Mouse (Mus musculus) mouse trophoblast stem cell (cell line): ENCODE results near the gene Ift46.

Source experiments
- in situ Hi-C, 2 experiments: fragments of 300-500 bp; cut with MseI, MboI; formaldehyde crosslinking; loops; 2 replicates in 1 of 2; 3 replicates in 1 of 2; pipeline ENCODE4 v1.15.1; 2025

Gene Ift46

GRCm38 (mm10) chr9:44767101-44768028 is at the start of gene Ift46, which contains the start of gene Arcn1:
Ift46 (plus strand) TSS chr9:44767908.
Arcn1 (minus strand) TSS chr9:44767845.
- in situ Hi-C loops = no loop called here

- in situ Hi-C loops = no loop called here
Measured at GRCm38 (mm10) chr9:44718937-44719631, 48.6 kb upstream of the Ift46 start.

GRCm38 (mm10) chr9:44719632-44720357 is 47.9 kb upstream of the Ift46 start:
- in situ Hi-C loops = no loop called here

- in situ Hi-C loops = no loop called here
Measured at GRCm38 (mm10) chr9:44720358-44721153, 47.2 kb upstream of the Ift46 start.

GRCm38 (mm10) chr9:44721154-44721876 is 46.4 kb upstream of the Ift46 start:
- in situ Hi-C loops = no loop called here

GRCm38 (mm10) chr9:44721877-44722186 is 45.9 kb upstream of the Ift46 start:
- in situ Hi-C loops = no loop called here

GRCm38 (mm10) chr9:44722575-44722974 is 45.1 kb upstream of the Ift46 start:
- in situ Hi-C loops = no loop called here

- in situ Hi-C loops = no loop called here
Measured at GRCm38 (mm10) chr9:44723008-44723407, 44.7 kb upstream of the Ift46 start.

- in situ Hi-C loops = no loop called here
Measured at GRCm38 (mm10) chr9:44723521-44724041, 44.1 kb upstream of the Ift46 start.

GRCm38 (mm10) chr9:44724223-44724622 is 43.5 kb upstream of the Ift46 start:
- in situ Hi-C loops = no loop called here

- in situ Hi-C loops = no loop called here
Measured at GRCm38 (mm10) chr9:44724665-44725064, 43.0 kb upstream of the Ift46 start.

- in situ Hi-C loops = no loop called here
Measured at GRCm38 (mm10) chr9:44726431-44727146, 41.1 kb upstream of the Ift46 start.

- in situ Hi-C loops = no loop called here
Measured at GRCm38 (mm10) chr9:44727441-44727840, 40.3 kb upstream of the Ift46 start.

- in situ Hi-C loops = no loop called here
Measured at GRCm38 (mm10) chr9:44732130-44732549, 35.6 kb upstream of the Ift46 start.

- in situ Hi-C loops = no loop called here
Measured at GRCm38 (mm10) chr9:44732921-44733530, 34.7 kb upstream of the Ift46 start.

GRCm38 (mm10) chr9:44733671-44734523 is 33.8 kb upstream of the Ift46 start:
- in situ Hi-C loops = no loop called here

- in situ Hi-C loops = no loop called here
Measured at GRCm38 (mm10) chr9:44734524-44735494, 32.9 kb upstream of the Ift46 start, which contains the start of gene Phldb1. Phldb1 (minus strand) TSS chr9:44735198.
